Mouse (Mus musculus): ENCODE measurements around the gene Pex14.

DNA sequence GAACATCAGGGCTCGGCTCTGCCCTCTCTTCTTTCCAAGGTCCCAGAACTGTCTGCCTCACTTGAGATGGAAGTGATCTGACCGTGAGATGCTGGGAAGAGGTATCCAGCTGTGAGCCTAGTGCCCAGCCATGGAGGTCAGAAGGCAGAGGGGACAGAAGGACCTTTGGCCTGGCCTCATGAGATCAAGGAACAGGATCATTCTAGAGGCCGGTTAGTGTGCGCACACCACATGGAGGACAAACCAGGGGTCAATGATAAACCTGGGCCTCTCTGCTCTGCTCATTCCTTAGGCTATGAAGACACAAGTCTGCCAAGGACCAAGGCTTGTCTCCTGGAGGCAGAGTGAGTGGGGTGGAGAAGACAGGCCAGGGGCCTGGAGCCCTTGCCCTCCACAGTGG is 128.9 kb downstream of the Pex14 start:
- TF ChIP-seq CTCF (IDR thresholded peaks at IDR 0.05): no peak
- TF ChIP-seq POLR2A (IDR thresholded peaks at IDR 0.05; ENCODE audit: insufficient read depth, low read depth, low read length): no peak

All from heart, adult 2 months (tissue).